Mouse (Mus musculus) granulocyte monocyte progenitor cell, adult 5-6 weeks (primary cell): Measurements from ENCODE around the gene Tex21. TPM values are rescaled to one million over a fixed set of nuclear protein-coding genes. Genes with fewer than 3 reads are reported as not detected.
"Not testable (repeated sequence)": the region's sequence is repeated elsewhere in the genome, so short reads cannot be mapped to it uniquely, and the experiment has no call there.

ENCODE experiments used
- ATAC-seq: replicated peaks from 2 replicates; pipeline ENCODE4 v1.8.0; 2016; ENCODE audit warnings: mild to moderate bottlenecking, moderate TSS enrichment, inconsistent platforms; ENCODE audit not compliant: poor library complexity, severe bottlenecking
- total RNA-seq, 2 experiments: library from RNA; stranded (forward) in 1 of 2; stranded (reverse) in 1 of 2; fragments of 200-712, 200-1000 nt in 1 of 2; fragments of >200 nt in 1 of 2; fragmentation: Nextera tagmentation in 1 of 2; gene quantifications; 2 replicates each; pipeline ENCODE4 v1.2.3; 2014 to 2017

Tex21 gene
- total RNA-seq, 2 experiments from 2014 or later, result not detected

GRCm38 (mm10) chr12:76262918-76263317, 16.4 kb upstream of the Tex21 start:
- ATAC-seq, result no peak

- ATAC-seq, result no peak
Measured at GRCm38 (mm10) chr12:76261556-76261955, 15.0 kb upstream of the Tex21 start.

DNA sequence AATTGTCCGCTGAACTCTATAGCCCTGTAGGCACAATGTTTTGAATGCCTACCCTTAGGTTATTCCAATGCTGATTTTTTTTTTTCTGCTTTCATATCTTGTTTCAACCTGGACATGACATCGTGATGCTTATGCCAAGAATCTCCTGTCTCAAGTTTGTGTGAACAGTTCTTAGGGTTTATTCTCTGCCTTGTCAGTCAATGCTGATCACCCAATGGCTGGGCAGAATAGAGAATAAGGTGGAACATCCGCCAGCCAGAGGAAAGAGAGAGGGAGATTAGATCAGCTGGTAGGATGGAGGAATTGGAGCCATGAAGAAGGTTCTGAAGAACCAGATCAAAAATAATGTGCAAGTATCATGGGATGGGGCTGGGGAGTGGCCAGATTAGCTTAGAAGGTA, 14.1 kb upstream of the Tex21 start:
- ATAC-seq, result no peak

GRCm38 (mm10) chr12:76256114-76256843, 9.7 kb upstream of the Tex21 start:
- no peak for ATAC-seq

DNA sequence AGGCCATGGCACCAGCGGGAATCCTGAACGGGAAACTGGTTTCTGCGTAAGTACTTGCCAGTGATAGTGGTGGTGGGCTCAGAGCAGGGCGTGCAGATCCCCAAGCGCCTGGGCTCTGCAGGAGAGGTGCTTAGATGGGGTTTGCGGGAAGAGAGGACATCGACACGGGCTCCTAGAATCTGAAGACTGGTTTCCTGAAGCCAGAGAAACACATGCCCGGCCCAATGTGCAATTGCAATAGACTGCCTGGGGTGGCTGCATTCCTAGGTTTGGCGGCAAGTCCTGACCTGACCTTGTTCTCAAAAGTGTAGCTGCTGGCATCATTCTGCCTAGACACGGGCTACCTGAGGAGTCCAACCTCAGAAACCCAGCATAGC, 8.9 kb upstream of the Tex21 start:
- ATAC-seq, result peak; percentile 7; the same call in 1 of the 2 replicates

GRCm38 (mm10) chr12:76254725-76255498, 8.4 kb upstream of the Tex21 start, which contains the start of gene Mthfd1:
Mthfd1 (plus strand) TSS chr12:76255298.
- peak; percentile 98 for ATAC-seq

DNA sequence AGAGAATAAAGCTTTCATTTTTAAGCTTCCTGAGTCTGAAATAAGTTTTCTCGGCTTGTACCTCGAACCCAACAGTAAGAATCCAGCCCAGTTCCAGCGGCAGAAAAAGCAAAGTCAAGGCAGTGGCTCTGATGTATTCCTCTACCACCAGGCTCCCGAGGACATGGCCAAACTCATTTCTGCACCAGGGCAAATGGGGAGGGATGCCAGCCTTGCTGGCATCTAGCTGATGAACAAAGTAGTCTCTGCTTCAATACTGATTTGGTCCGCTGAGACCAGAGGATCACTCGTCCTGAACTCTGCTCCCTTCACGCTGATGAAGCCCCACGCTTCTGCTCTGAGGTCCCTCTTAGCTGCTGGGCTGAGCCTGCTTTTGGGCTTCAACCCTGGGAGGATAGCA, 7.4 kb upstream of the Tex21 start:
- ATAC-seq, result no peak

GRCm38 (mm10) chr12:76253591-76253990, 7.0 kb upstream of the Tex21 start:
- ATAC-seq, result no peak

DNA sequence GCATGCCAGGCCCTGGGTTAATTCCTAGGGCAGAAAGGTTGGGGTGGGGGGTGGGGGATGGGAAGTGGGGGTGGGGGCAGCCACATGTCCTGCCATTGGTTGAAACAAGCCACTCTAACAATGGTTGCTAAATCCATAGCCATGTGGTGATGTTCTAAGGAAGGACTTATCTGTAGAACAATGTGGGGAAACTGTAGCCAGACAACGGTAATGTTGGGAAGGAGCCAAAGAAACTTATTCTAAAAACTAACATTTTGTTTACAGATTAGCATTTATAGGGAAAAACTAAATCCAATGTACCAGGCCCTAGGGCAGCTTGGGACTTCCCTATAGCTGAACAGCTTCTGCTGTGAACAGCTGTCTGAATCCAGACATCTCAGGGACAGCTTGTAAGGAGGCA, 6.5 kb upstream of the Tex21 start:
- ATAC-seq, result no peak

DNA sequence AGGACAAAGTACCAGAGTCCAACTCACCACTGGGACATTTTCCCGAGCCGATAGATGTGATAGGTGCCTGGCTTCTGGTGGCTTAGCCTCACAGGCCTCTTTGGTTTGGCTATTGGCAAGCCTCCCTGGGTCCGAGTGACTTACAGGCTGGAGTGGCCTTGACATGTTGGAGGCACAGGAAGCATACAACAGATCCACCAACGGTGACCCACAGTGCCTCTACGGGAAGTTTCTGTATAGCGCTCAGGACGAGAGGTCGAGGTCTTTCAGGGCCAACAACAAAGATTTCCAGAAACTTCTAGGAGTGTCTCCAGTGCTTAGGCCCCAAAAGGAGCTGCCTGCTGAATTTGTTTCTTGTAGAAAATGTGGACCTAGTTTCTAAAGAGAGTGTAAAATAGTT, 1.6 kb downstream of the Tex21 start:
- ATAC-seq, result no peak

DNA sequence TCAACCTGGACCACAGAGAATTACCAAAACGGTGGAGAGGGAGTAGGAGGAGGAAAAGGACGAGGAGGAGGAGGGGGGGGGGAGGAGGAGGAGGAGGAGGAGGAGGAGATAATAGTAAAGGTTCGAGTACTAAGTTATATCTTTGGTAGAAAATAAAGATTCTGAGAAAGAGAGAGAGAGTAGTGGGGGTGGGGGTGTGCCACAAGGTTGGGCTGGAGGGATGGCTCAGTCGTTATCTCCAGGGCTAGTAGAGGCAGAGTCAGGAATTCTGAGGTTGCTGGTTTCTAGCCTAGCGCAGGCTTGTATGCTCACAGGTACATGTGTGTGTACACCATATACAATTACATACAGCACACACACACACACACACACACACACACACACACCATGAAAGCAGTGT, 4.7 kb downstream of the Tex21 start:
- no peak for ATAC-seq

DNA sequence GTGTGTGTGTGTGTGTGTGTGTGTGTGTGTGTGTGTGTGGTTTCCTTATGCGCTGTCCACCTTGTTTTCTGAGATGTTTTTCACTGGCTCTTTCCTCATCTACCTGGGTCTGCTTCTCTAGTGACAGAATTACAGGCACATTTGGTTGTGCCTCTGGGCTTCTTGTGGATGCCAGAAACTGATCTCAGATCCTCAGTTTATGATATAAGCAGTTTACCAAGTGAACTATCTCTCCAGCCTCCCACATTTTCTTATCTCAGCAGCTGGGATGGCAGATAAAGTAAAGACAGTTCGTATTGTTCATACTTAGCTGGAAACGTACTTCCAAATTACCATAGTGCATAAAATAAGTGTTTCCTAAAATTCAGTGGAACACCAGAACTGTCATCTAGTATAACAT, 5.5 kb downstream of the Tex21 start:
- no peak for ATAC-seq

GRCm38 (mm10) chr12:76240670-76241069, 5.9 kb downstream of the Tex21 start:
- ATAC-seq, result no peak

DNA sequence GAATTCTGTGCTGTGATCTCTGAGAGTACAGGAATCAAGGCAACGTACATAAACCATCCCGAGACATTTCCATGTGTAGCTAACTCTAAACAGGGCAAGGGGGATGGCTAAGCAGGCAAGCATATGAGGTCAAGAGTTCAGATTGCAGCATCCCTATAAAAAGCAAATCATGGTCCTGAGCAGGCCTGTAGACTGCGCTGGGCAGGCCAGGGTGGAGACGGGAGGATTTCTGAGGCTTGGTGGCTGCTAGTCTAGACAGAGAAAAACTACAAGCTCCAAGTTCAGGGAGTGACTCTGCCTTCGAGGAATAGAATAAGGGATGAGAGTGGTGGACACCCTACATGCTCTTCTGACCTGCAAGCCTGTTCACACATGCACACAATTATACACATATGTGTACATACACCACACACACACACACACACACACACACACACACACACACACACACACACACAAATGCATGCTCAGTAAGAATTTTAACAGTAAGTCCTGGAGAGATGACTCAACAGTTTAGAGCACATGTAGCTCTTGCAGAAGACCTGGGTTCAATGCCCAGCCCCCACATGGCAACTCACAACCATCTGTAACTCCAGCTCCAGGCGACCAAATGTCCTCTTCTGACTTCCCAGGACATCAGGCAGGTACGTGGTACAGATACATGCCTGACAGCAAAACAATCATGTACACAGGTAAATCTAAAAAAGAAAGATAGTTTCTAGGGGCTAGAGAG, 6.5 kb downstream of the Tex21 start:
- no peak for ATAC-seq

GRCm38 (mm10) chr12:76239145-76239838, 7.3 kb downstream of the Tex21 start:
- no peak for ATAC-seq

- no peak for ATAC-seq
Measured at GRCm38 (mm10) chr12:76235253-76235652, 11.3 kb downstream of the Tex21 start.

DNA sequence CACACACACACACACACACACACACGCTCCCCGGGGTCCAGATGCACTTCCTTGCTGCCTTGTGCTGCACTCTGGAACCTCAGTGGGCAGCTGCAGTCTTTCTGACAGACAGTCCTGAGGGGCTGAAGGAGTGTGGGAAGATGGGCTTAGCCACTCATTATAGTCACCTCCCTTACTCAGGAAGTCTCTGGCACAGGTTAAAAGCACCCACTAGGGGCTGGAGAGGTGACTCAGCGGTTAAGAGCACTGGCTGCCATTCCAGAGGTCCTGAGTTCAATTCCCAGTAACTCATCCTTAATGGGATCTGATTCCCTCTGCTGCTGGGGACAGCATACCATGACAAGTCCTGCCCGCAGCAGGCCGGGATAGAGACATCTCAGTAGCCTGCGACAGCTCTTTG, 15.9 kb downstream of the Tex21 start:
- ATAC-seq, result no peak

GRCm38 (mm10) chr12:76222104-76222503, 24.4 kb downstream of the Tex21 start:
- ATAC-seq, result not testable (repeated sequence)

- no peak for ATAC-seq
Measured at GRCm38 (mm10) chr12:76216716-76217115, 29.8 kb downstream of the Tex21 start.

DNA sequence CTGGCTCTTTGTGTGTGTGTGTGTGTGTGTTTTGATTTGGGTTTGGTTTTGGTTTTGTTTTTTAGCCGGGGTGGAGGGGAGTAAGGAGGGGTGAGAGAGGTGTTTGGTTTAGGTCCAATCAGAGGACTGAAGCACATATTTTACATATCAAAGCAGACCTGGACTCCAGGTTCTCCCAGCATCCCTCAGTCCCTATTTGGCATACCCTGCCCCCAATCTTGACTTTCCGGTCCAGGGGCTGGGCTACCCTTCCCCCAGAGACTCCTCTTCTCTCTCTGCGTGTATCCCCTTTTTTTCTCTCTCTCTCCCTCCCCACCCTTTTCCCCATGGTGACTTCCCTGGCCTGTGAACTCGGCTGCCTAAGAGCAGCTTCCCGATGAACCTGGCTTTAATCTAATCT, 31.4 kb downstream of the Tex21 start:
- ATAC-seq, result no peak
